Mouse (Mus musculus): ENCODE data around the gene Tceal9. TPM values are rescaled to one million over a fixed set of nuclear protein-coding genes. Genes with fewer than 3 reads are reported as not detected.
A peak's percentile ranks its signal among the peaks of the same experiment; 100 is the strongest.
"Not testable (repeated sequence)": the region's sequence is repeated elsewhere in the genome, so short reads cannot be mapped to it uniquely, and the experiment has no call there.

The Tceal9 gene
- 10 to 100 TPM; 89.7 to 92.3 TPM for total RNA-seq (2021)
- long read RNA-seq, experiment 1, transcript Tceal9-201 (3 exons, 1,019 nt) = major isoform, 58 of 60 reads
- long read RNA-seq, experiment 1, partial matches to known transcripts = 0 of 60 reads
- long read RNA-seq, experiment 1, other reads (novel, unspliced or antisense) = 2 of 60 reads
- long read RNA-seq, experiment 2, transcript Tceal9-201 (3 exons, 1,019 nt) = major isoform, 72 of 74 reads
- long read RNA-seq, experiment 2, partial matches to known transcripts = 1 of 74 reads
- long read RNA-seq, experiment 2, other reads (novel, unspliced or antisense) = 1 of 74 reads

- DNase-seq (ENCODE audit: low spot score in 2 of 2) = peak; percentile 55 to 70
- TF ChIP-seq CTCF (conservative IDR thresholded peaks at IDR 0.05) = no peak
- Histone ChIP-seq H3K27ac (peak within 1 kb of the TSS; percentile 85), H3K4me3 (peak within 1 kb of the TSS; percentile 67)
Measured at GRCm38 (mm10) chrX:136244574-136245229, at the start of gene Tceal9. Gene Tceal9 (plus strand): TSS chrX:136245079.

GRCm38 (mm10) chrX:136195193-136195944 lies 49.5 kb upstream of the Tceal9 start:
- DNase-seq (ENCODE audit: low spot score in 2 of 2) = no peak
- TF ChIP-seq CTCF (conservative IDR thresholded peaks at IDR 0.05) = no peak
- H3K4me3 ChIP-seq = no peak overlapping the region
- no peak overlapping the region for H3K27ac ChIP-seq

- DNase-seq (ENCODE audit: low spot score in 2 of 2) = no peak
- peak; percentile 65 for TF ChIP-seq CTCF (conservative IDR thresholded peaks at IDR 0.05)
- no peak overlapping the region for H3K27ac ChIP-seq
- H3K4me3 ChIP-seq = no peak overlapping the region
Measured at GRCm38 (mm10) chrX:136196873-136197272, 48.0 kb upstream of the Tceal9 start.

- H3K4me3 ChIP-seq = peak overlapping the region; percentile 63
- DNase-seq (ENCODE audit: low spot score in 2 of 2) = no peak
- peak overlapping the region; percentile 89 for H3K27ac ChIP-seq
- no peak for TF ChIP-seq CTCF (conservative IDR thresholded peaks at IDR 0.05)
Measured at GRCm38 (mm10) chrX:136203257-136203656, 41.6 kb upstream of the Tceal9 start.

- H3K27ac ChIP-seq = peak within 1 kb of the TSS; percentile 89
- peak within 1 kb of the TSS; percentile 63 for H3K4me3 ChIP-seq
- DNase-seq (ENCODE audit: low spot score in 2 of 2) = peak; percentile 48 to 69
- no peak for TF ChIP-seq CTCF (conservative IDR thresholded peaks at IDR 0.05)
Measured at GRCm38 (mm10) chrX:136203664-136204066, 41.2 kb upstream of the Tceal9 start, which contains the start of gene Tceal5. Gene Tceal5 (minus strand): TSS chrX:136203876.

- no peak for DNase-seq (ENCODE audit: low spot score in 2 of 2)
- TF ChIP-seq CTCF (conservative IDR thresholded peaks at IDR 0.05) = no peak
- H3K4me3 ChIP-seq = no peak overlapping the region
- no peak overlapping the region for H3K27ac ChIP-seq
Measured at GRCm38 (mm10) chrX:136204406-136204805, 40.5 kb upstream of the Tceal9 start.

- Histone ChIP-seq H3K4me3 (no peak overlapping the region), H3K27ac (no peak overlapping the region)
- no peak for DNase-seq (ENCODE audit: low spot score in 2 of 2)
- no peak for TF ChIP-seq CTCF (conservative IDR thresholded peaks at IDR 0.05)
Measured at GRCm38 (mm10) chrX:136213396-136213795, 31.5 kb upstream of the Tceal9 start.

- not testable (repeated sequence) for DNase-seq (ENCODE audit: low spot score in 2 of 2)
- Histone ChIP-seq H3K27ac (peak within 1 kb of the TSS; percentile 55; the same call in 1 of the 2 replicates), H3K4me3 (peak within 1 kb of the TSS; percentile 45)
Measured at GRCm38 (mm10) chrX:136214729-136215677, 29.9 kb upstream of the Tceal9 start, which contains the start of the genes Tceal7 and Bex1. Gene Tceal7 (plus strand): TSS chrX:136214779. Gene Bex1 (minus strand): TSS chrX:136215513.

- TF ChIP-seq CTCF (conservative IDR thresholded peaks at IDR 0.05) = no peak
- no peak overlapping the region for H3K27ac ChIP-seq
- DNase-seq (ENCODE audit: low spot score in 2 of 2) = no peak
Measured at GRCm38 (mm10) chrX:136216303-136216702, 28.6 kb upstream of the Tceal9 start.

GRCm38 (mm10) chrX:136223714-136224113 lies 21.2 kb upstream of the Tceal9 start:
- DNase-seq (ENCODE audit: low spot score in 2 of 2) = no peak
- TF ChIP-seq CTCF (conservative IDR thresholded peaks at IDR 0.05) = no peak

More at GRCm38 (mm10) chrX:136216303-136216702, 28.6 kb upstream of the Tceal9 start:
- H3K4me3 ChIP-seq = no peak overlapping the region

GRCm38 (mm10) chrX:136227768-136228167 lies 17.1 kb upstream of the Tceal9 start:
- no peak for TF ChIP-seq CTCF (conservative IDR thresholded peaks at IDR 0.05)
- no peak for DNase-seq (ENCODE audit: low spot score in 2 of 2)
- H3K4me3 ChIP-seq = no peak overlapping the region
- no peak overlapping the region for H3K27ac ChIP-seq

More at GRCm38 (mm10) chrX:136223714-136224113, 21.2 kb upstream of the Tceal9 start:
- Histone ChIP-seq H3K27ac (no peak overlapping the region), H3K4me3 (no peak overlapping the region)

GRCm38 (mm10) chrX:136238118-136238517 lies 6.8 kb upstream of the Tceal9 start:
- Histone ChIP-seq H3K27ac (no peak overlapping the region), H3K4me3 (no peak overlapping the region)
- TF ChIP-seq CTCF (conservative IDR thresholded peaks at IDR 0.05) = peak; percentile 81
- DNase-seq (ENCODE audit: low spot score in 2 of 2) = peak in 1 of 2 experiments; percentile 40
